Mouse (Mus musculus) kidney, postnatal 0 days (tissue): Measurements from ENCODE around the gene Acvr2a. TPM values are rescaled to one million over a fixed set of nuclear protein-coding genes. Genes with fewer than 3 reads are reported as not detected.
A peak's percentile ranks its signal among the peaks of the same experiment; 100 is the strongest.

Source experiments
- ATAC-seq: fragments of 200-750 bp; cut with Nextera tagmentation; replicated peaks from 2 replicates; pipeline ENCODE4 v1.8.0; 2017; ENCODE audit warnings: low read depth, moderate number of reproducible peaks, moderate TSS enrichment, moderate library complexity; ENCODE audit not compliant: low FRiP score
- DNase-seq: peaks from one replicate; pipeline ENCODE4 v3.0.0-alpha.2; 2016; ENCODE audit warnings: low spot score
- H3K27ac ChIP-seq: fragments of 300-500 bp; sonication (generic); 2 replicates; pipeline ENCODE4 v1.5.1; 2014; ENCODE audit warnings: mild to moderate bottlenecking
- H3K27me3 ChIP-seq: fragments of 300-500 bp; sonication (generic); 2 replicates; pipeline ENCODE4 v1.6.1; 2014; ENCODE audit warnings: low read length, mixed read lengths; ENCODE audit not compliant: insufficient read depth
- H3K36me3 ChIP-seq: fragments of 300-500 bp; sonication (generic); 2 replicates; pipeline ENCODE4 v1.6.1; 2014; ENCODE audit warnings: low read length, mixed read lengths; ENCODE audit not compliant: insufficient read depth
- H3K4me1 ChIP-seq: fragments of 300-500 bp; sonication (generic); replicated peaks from 2 replicates; pipeline ENCODE4 v1.6.1; 2014; ENCODE audit warnings: antibody characterized with exemption, low read length, mixed read lengths; ENCODE audit not compliant: insufficient read depth
- H3K4me2 ChIP-seq: fragments of 300-500 bp; sonication (generic); 2 replicates; pipeline ENCODE4 v1.6.1; 2014; ENCODE audit warnings: mild to moderate bottlenecking, low read length, moderate library complexity, mixed read lengths
- H3K4me3 ChIP-seq: fragments of 300-500 bp; sonication (generic); replicated peaks from 2 replicates; pipeline ENCODE4 v1.5.1; 2014; ENCODE audit warnings: low read depth, low read length
- H3K9ac ChIP-seq: fragments of 300-500 bp; sonication (generic); 2 replicates; pipeline ENCODE4 v1.6.1; 2014; ENCODE audit warnings: low read depth, low read length
- H3K9me3 ChIP-seq: fragments of 300-500 bp; sonication (generic); replicated peaks from 2 replicates; pipeline ENCODE4 v1.6.1; 2016; ENCODE audit warnings: low read length, inconsistent platforms, mixed read lengths
- CTCF ChIP-seq: IDR thresholded peaks from 2 replicates; pipeline ENCODE4 v1.5.1; 2016; ENCODE audit warnings: antibody characterized with exemption, low read depth, mild to moderate bottlenecking, moderate library complexity
- WGBS: fragments of 180-500 bp; shearing (Covaris S2); extraction: QIAGEN DNeasy Blood & Tissue Kit; methylation state at CpG from one replicate; pipeline ENCODE4 v1.1.7; 2014; 5-methylcytosine and 5-hydroxymethylcytosine counted together
- polyA plus RNA-seq: library from polyadenylated mRNA; unstranded; fragments of >200 nt; fragmentation: Nextera tagmentation; extraction: Ambion mirVana; gene quantifications from 2 replicates; pipeline ENCODE4 v1.2.1, GENCODE M21; 2015

Acvr2a gene
- polyA plus RNA-seq, 1 experiment from 2014 or later: 12.8 TPM

GRCm38 (mm10) chr2:48788901-48789300 lies 25.0 kb upstream of the Acvr2a start:
- WGBS: 62% methylated on average over 3 of the region's 3 CpGs
- H3K9me3 ChIP-seq: no peaks in the 10 kb centered on the region
- no peak overlapping the region for H3K9ac ChIP-seq
- H3K27ac ChIP-seq: no peak overlapping the region
- DNase-seq: no peak
- ATAC-seq: no peak
- H3K27me3 ChIP-seq: no peaks in the 10 kb centered on the region
- H3K4me3 ChIP-seq: no peak overlapping the region
- TF ChIP-seq CTCF: no peak
- H3K36me3 ChIP-seq: no peaks in the 10 kb centered on the region
- H3K4me1 ChIP-seq: no peaks in the 10 kb centered on the region
- H3K4me2 ChIP-seq: no peak overlapping the region

GRCm38 (mm10) chr2:48814223-48815038 lies 522 bp downstream of the Acvr2a start:
- H3K9ac ChIP-seq: peak overlapping the region; percentile 89
- ATAC-seq (peak; percentile 84; the same call in 1 of the 2 replicates), DNase-seq (peak; percentile 67)
- H3K36me3 ChIP-seq: no peaks in the 10 kb centered on the region
- H3K27me3 ChIP-seq: no peaks in the 10 kb centered on the region
- no peaks in the 10 kb centered on the region for H3K9me3 ChIP-seq
- peak overlapping the region; percentile 66 for H3K4me2 ChIP-seq
- H3K4me1 ChIP-seq: peaks cover 4% of the 10 kb centered on the region; the same call in 1 of the 2 replicates
- 0 out of 2 replicates have a peak, but pooled peaks have one; percentile 9 for TF ChIP-seq CTCF
- under 1% methylated on average over 75 of the region's 76 CpGs for WGBS
- H3K4me3 ChIP-seq: peak overlapping the region; percentile 86
- peak overlapping the region; percentile 99 for H3K27ac ChIP-seq

- peak overlapping the region; percentile 89 for H3K9ac ChIP-seq
- H3K4me3 ChIP-seq: peak overlapping the region; percentile 86
- 2% methylated on average over 15 of the region's 15 CpGs for WGBS
- peaks cover 4% of the 10 kb centered on the region; the same call in 1 of the 2 replicates for H3K4me1 ChIP-seq
- ATAC-seq: no peak
- no peaks in the 10 kb centered on the region for H3K36me3 ChIP-seq
- no peaks in the 10 kb centered on the region for H3K9me3 ChIP-seq
- H3K4me2 ChIP-seq: peak overlapping the region; percentile 66
- no peak for DNase-seq
- TF ChIP-seq CTCF: no peak
- H3K27me3 ChIP-seq: no peaks in the 10 kb centered on the region
- peak overlapping the region; percentile 99 for H3K27ac ChIP-seq
Measured at GRCm38 (mm10) chr2:48815039-48815590, 1.2 kb downstream of the Acvr2a start.

GRCm38 (mm10) chr2:48816141-48817028 lies 2.5 kb downstream of the Acvr2a start:
- no peak for TF ChIP-seq CTCF
- WGBS: 14% methylated on average over 9 of the region's 9 CpGs
- Histone ChIP-seq H3K27ac (no peak overlapping the region), H3K9ac (peak overlapping the region; percentile 89; the same call in 1 of the 2 replicates), H3K4me2 (peak overlapping the region; percentile 66), H3K4me1 (peaks cover 4% of the 10 kb centered on the region; the same call in 1 of the 2 replicates), H3K36me3 (no peaks in the 10 kb centered on the region), H3K4me3 (peak overlapping the region; percentile 86), H3K27me3 (no peaks in the 10 kb centered on the region), H3K9me3 (no peaks in the 10 kb centered on the region)
- ATAC-seq: no peak
- DNase-seq: peak; percentile 50

- no peaks in the 10 kb centered on the region for H3K36me3 ChIP-seq
- no peak overlapping the region for H3K4me3 ChIP-seq
- H3K9ac ChIP-seq: no peak overlapping the region
- no peaks in the 10 kb centered on the region for H3K27me3 ChIP-seq
- no peak for TF ChIP-seq CTCF
- DNase-seq (no peak), ATAC-seq (no peak)
- no peaks in the 10 kb centered on the region for H3K4me1 ChIP-seq
- WGBS: 93% methylated on average over 2 of the region's 2 CpGs
- H3K27ac ChIP-seq: no peak overlapping the region
- no peaks in the 10 kb centered on the region for H3K9me3 ChIP-seq
- H3K4me2 ChIP-seq: no peak overlapping the region
Measured at GRCm38 (mm10) chr2:48825878-48826277, 12.0 kb downstream of the Acvr2a start.

GRCm38 (mm10) chr2:48826380-48826779 lies 12.5 kb downstream of the Acvr2a start:
- TF ChIP-seq CTCF: no peak
- ATAC-seq (no peak), DNase-seq (no peak)
- no peaks in the 10 kb centered on the region for H3K9me3 ChIP-seq
- H3K36me3 ChIP-seq: no peaks in the 10 kb centered on the region
- H3K4me3 ChIP-seq: no peak overlapping the region
- no peaks in the 10 kb centered on the region for H3K4me1 ChIP-seq
- no peak overlapping the region for H3K27ac ChIP-seq
- H3K27me3 ChIP-seq: no peaks in the 10 kb centered on the region
- H3K9ac ChIP-seq: no peak overlapping the region
- no peak overlapping the region for H3K4me2 ChIP-seq
